Mouse (Mus musculus) retina, adult 2 months (tissue): Measurements from ENCODE around the gene Taok1.

ENCODE experiments used
- DNase-seq: peaks from one replicate; pipeline ENCODE4 v3.0.0-alpha.2; 2012; ENCODE audit warnings: low read depth, low spot score

The Taok1 gene

DNA sequence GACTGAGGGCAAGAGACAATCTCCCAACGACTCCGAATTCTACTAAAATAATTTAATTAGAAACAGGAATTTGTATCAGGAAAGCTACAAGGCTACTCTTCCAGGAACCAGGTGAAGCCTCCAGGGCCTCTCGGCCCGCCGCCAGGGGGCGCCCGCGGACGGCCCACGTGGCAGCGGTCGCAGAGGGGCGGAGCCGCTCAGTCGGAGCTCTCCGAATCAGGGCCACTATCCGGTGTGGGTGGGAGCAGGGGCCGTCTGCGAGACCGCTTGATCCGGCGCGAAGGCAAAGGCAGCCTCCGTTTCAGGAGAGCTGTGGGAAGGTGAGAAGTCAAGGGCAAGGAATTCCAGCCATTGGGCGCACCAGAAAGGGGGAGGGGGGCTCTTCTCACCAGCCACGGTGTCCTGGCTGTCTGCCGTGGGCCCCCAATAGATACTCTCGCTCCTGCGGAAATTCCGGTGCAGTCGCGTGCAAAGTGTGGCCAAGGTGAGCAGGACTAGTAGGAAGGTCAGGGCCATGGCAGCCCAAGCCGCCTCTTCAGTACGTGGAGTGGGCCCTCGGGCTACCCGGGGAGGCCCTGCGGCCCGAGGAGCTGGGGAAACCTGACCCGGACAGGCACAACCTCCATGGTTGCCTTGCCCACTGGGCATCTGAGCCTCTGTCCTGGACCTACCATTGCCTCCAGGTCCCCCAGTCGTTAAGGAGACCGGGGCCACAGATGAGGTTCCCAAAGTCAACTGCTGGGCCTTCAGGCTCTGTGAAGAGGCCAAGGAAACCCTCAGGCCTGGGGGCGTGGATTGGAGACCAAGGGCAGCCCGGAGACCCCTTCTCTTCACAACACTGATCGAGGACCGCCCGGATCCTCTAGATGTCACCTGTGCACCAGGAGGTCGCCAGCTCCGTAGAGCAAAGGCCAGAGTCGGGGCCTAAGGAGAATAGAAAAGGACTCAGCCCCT lies 99.3 kb downstream of the Taok1 start:
- DNase-seq: peak; percentile 57

DNA sequence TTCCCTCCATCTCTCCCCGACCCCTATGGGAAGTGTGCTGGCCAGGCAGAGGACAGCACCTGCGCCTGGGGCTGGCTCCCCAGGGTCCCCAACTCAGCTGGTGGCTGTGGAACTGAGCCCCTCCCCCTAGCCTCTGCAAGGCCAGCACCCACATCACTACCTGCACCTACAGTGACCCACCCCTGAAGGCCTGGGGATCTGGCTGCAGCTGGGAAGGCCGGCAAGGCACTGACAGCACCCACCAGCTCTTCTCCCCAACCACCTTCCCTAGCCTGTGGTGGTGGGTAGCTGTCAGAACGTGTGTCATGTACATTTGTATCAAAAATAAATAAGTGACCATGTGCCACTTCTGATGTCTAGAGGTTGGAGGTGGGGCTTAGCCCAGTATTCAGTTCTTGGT lies 100.2 kb downstream of the Taok1 start:
- DNase-seq: no peak

DNA sequence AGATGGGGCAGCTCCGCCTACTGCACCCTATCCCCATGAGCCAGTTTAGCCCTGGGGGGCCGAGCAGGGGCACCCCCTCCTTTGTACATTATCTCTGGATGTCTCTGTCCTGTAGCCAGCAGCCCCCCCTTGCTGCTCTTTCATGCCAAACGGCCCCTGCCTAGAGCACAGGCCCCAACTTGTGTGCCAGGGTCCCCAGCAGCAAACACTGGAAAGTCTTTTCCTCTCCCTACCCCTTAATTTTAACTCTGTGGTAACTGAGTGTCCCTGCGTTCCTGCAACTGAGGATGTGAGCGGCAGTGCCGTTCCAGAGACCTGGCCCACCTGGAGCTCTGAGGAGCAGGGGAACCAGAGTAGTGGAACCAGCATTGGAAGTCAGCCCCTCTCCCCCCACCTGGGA lies 100.7 kb downstream of the Taok1 start:
- DNase-seq: no peak

DNA sequence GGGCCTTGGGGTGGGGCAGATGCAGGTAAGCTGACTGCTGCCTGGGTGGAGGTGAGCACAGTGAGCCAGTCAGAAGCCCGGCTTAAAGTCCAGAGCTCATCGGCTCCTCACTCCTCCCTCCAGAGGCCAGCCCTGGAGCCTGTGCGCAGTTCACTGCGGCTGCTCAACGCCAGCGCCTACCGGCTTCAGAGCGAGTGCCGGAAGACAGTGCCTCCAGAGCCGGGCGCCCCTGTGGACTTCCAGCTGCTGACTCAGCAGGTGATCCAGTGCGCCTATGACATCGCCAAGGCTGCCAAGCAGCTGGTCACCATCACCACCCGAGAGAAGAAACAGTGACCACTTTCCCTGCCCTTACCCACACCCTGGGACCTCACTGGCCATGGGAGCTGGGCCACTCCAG lies 101.3 kb downstream of the Taok1 start:
- no peak for DNase-seq

DNA sequence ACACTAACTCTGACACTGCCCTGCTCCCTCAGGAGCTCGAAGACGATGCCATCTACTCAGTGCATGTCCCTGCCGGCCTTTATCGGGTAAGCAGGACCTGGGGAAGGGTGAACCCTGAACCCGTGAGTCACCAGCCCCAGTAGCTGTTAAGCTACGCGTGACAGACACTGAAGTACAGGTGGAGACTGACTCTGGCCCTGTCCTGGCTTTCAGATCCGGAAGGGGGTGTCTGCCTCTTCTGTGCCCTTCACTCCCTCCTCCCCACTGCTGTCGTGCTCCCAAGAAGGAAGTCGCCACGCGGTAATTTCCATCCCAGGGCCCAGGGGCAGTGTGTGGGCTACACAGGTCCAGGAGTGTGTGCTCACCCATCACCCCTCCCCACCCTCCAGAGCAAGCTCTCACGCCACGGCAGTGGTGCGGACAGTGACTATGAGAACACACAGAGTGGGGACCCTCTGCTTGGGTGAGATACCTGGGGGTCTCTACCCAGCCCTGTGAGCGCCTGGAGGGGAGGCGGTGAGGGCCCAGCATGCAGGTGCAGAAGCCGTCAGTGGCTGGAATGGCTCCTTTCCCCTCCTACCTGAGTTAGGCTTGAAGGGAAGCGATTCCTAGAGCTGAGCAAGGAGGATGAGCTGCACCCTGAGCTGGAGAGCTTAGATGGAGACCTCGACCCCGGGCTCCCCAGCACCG lies 102.2 kb downstream of the Taok1 start:
- no peak for DNase-seq

DNA sequence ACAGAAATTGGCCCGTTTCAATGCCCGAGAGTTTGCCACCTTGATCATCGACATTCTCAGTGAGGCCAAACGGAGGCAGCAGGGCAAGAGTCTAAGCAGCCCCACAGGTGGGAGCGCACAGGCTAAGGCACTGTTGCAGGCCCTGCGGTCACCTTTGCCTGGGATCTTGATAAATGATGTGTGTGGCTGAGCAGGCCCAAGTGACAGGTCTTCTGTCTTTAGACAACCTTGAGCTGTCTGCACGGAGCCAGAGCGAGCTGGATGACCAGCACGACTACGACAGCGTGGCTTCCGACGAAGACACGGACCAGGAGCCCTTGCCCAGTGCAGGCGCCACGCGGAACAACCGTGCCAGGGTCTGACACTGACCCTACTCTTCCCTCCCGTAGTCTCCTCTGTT lies 103.2 kb downstream of the Taok1 start:
- no peak for DNase-seq

DNA sequence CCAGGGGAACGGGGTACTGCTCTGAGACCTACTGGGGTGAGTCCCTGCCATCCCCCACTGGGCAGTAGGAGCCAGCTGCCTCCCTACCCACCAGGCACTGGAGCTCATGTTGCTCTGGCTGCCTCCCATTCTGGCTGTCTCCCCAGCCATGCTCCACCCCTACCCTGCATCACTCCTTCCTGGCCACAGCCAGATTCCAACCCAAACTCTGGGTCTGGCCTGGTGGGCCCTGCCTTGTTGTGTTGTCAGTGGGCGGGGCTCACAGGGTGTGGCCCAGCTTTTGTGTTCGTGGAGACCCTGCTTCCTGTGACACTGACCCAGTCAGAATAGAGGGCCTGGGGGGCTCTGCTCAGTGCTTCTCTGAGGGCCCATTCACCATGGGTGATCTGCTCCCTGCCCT lies 104.1 kb downstream of the Taok1 start:
- no peak for DNase-seq

DNA sequence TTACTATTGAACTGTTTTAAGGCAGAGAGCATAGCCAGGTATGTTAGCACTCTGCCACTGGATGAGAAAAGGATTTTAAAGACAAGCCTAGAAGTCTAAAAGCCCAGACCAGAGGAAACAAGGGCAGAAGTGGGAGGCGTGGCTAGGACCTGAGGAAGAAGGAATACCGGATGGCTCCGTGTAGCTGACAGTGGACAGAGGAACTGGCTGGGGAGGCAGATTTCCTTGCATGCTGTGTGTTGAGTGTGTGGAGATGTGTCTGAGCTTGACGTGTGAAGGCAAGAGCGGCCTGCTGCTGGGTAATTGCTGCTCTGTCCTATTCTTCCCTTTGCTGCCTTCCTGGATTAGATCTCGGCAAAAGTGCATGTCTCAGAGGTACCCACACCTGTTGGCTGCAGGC lies 105.1 kb downstream of the Taok1 start:
- no peak for DNase-seq

DNA sequence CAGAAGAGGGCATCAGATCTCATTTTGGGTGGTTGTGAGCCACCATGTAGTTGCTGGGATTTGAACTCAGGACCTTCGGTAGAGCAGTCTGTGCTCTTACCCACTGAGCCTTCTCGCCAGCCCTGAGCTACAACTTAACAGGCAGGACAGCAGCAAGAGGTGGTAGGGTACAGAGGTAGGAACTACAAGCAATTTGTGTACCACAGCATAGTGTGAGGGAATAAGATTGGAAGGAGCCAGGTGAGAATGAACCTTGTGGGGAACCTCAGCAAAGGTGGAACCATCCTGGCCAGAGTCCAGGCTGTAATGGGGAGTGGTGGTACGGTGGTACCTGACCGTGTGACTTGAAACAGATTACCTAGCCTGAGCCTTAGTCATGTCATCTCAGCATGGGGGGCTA lies 105.6 kb downstream of the Taok1 start:
- no peak for DNase-seq

DNA sequence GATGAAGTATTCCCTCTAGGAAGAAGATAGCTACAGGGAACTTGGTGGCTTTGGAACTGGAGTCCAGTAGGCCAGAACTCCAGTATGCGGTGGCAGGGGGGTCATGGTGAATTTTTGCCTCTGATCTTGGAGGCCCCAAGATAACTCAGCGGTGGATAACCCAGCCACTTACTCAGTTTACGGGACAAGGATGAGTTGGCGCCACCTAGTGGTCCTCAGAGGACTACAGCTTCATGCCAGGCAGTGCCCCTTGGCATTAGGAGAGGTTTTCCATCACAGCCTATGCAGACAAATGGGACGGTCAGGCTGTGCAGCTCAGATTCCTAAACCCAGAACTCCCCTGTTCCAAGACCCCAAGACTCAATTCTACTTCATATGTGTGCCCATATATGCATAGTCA lies 106.2 kb downstream of the Taok1 start:
- peak; percentile 61 for DNase-seq

DNA sequence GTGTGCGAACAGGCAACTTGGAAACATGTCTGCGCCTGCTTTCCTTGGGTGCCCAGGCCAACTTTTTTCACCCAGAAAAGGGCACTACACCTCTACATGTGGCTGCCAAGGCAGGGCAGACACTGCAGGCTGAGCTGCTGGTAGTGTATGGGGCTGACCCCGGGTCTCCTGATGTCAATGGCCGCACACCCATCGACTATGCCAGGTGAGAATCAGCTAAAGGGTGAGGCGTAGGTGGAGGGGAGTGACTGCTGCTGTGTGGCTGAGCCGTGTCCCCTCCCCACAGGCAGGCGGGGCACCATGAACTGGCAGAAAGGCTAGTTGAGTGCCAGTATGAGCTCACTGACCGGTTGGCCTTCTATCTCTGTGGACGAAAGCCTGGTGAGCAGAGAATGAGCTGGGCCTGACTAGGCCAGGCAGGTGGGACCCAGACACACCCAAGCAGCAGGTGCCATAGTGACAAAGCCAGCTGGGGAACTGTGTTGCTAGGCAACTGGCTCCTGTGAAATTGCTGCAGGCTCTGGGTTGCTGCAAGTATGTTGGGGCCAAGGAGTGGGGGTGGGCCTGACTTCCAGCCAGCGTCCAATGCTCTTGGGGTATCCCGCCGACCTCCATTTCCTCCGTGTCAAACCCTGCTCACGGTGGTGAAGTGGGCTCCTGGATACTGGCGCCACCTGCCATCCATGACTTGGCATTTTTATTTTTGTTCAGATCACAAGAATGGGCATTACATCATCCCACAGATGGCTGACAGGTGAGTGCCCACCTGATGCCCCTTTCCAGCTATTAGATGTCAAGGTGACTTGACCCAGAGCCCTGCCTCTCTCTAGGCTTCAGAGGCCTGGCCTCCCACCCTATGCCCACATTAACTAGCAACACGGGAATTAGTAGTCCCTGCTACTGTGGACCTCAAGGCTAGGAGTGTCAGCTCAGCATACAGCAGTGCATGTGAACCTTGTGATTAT lies 107.0 kb downstream of the Taok1 start:
- no peak for DNase-seq

DNA sequence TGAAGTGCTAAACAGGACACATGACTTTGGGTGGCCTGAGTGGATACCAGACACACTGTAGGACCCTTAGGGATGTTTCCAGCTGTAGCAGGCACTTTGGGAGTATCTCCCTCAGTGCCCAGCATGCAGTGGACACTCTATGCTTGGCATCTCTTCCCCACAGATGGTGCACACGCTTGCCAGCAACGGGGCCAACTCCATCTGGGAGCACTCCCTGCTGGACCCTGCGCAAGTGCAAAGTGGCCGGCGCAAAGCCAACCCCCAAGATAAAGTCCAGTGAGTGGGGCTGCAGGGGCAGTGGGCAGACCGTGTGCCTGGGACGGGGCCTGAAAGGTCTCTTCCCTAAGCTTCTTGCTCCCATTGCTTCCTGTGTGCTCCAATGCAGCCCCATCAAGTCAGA lies 108.3 kb downstream of the Taok1 start:
- no peak for DNase-seq

DNA sequence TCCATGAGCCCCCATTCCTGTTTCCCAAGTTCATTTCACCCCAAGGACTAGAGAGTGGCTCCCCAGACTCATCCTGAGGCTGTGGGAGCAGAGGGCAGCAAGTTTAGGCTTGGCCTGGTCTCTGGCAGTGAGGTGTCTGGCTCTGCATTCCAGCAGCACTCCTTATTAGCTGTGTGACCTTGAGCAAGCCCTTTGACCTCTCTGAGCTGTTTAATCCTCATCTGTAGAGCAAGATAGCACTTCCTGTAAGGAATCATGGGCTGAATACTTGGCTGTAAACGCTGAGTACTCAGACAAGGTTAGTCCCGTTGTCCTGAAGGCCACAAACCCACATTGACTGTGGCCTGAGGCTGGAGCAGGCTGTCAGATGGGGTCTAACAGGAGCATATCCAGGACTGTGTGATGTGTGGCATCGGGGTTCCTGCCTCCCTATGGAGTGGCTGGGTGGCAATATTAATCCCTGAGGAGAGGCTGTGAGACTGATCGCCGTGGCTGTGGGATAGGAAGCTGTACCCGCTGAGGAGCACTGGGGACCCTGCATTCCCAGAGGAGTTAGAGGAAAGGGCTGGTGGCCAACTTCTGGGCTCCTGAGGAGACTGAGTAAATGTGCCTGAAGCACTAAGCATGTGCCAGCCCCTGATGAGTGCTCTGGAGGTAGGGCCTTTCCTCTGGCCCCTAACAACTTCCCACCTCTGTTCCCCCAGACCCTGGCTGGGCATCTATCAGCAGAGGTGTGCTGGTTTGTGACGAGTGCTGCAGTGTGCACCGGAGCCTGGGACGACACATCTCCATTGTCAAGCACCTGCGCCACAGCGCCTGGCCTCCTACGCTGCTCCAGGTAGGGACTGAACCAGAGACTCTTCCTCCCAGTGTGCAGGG lies 109.1 kb downstream of the Taok1 start:
- no peak for DNase-seq

DNA sequence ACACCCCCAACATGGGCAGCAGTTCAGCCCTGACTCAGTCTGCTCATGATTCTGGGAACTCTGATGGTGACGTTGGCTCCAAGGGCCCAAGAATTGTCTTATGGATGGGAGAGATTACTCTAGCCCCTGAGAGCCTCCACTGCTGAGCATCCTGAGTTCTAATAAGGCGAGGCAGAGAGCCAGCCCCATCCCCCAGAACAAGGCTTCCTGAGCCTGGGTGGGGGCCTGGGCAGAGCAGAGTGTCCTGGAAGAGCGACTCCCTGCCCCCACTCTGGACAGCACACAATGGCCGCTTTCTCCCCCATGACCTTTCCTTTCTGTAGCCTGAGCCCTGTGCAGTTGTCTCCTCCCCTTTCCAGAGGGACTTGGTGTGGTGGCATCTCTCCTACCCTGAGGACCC lies 109.8 kb downstream of the Taok1 start:
- DNase-seq: no peak

DNA sequence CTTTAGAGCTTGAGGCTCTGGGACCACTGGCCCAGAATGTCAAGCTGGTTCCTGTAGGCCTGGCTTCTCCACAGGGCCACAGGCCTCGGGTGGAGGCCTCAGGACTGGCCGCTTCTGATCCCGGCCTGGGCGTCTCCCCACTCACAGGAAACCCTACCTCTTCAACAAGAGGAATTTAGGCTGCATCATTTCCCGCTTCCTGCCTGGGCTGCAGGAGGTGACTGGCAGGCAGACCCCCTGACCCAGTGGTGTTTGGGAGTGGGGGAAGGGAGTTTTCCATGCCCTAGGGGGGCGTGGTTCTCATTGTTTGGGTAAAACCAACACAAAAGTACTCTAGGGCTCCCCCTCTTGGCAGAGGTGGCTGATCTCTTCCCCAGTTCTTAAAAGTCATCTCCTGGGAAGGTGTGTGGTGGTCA lies 110.3 kb downstream of the Taok1 start:
- no peak for DNase-seq

DNA sequence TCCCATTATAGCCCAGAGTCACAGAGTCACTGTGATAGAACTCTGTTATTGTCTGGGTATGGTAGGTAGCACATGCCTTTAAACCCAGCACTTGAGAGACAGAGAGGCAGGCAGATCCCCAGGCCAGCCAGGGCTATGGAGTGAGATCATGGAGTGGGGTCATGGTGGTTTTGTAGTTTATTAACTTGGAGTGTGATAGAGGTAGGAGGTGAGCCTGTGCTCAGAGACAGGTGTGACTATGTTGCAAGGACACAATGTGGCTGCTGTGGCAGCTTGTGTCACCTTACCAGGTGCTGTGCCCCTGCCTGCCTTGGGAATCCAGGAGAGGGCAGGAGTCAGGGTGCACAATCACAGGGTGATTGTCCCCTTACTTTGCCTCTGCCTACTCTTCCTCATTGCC lies 112.1 kb downstream of the Taok1 start:
- DNase-seq: no peak

DNA sequence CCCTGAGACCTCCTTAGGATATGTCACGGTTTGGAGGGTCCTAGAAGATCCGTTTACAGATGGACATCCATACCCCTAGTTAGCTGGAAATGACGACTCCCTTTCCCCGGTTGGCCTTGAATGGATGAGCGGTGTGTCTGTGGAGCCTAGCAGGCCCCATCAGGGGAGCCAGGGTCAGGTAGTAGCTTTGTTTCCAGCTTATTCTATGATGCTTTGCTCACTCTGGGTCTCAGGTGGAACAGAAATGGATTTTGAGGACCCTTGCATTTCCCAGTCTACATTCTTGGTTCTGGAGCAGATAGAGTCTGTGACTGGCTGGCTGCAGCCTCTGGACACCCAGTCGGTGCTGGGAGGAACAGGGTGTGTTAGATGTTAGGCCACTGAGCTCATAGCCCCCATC lies 112.8 kb downstream of the Taok1 start:
- no peak for DNase-seq

DNA sequence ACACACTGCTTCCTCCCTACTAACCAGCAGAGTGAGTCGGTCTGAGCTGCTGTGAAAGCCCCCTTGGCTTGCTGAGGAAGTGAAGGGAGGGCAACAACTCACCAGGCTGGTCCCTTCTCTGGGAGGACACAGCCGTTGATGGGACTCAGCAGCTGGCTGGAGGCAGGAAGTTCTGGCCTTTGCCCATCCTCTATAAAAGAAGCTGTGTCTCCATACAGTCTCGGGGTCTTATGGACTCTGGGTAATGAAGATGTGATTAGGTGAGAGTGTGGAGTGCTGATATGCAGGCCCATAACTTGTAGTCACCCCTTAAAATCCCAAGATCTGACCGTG lies 113.3 kb downstream of the Taok1 start:
- DNase-seq: no peak

DNA sequence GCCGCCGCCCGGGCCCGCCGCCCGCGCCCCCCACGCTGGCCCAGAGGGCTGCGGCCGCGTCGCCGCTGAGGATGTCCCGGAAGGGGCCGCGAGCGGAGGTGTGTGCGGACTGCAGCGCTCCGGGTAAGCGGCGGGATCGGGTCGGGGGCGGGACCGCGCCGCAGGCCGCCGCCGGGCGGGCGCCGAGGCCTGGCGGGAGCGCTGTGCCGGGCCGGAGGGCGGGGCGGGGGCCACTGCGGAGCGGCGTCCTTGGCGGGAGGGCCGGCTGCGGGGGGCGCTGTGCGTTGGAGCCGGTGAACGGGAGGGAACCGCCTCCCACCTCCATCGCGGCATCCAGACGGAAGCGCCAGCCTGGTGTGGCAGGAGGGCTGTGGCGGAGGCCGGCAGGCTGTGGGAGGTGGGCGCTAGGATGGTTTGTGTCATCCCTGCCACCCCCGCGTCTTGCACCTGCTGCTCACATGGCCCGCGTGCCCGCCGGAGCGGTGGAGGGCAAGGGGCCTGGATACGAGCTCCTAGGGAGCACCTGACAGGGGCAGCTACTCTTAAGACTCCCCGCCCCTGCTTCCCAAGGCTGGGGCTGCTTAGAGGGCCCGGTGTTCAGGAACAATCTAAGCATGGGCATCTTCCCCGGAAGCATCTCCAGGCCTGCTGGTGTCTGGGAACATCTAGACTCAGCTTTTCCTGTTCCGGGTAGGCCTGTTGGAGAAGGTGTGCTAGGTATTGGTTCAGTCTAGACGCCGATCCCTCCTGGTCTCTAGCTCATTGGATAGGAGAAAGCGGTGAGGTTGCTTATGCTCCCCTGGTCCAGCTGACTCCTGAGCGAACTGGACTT lies 113.9 kb downstream of the Taok1 start, which contains the start of gene Git1:
TSS of gene Git1 (plus strand) at position 51 of the 832 bp plus-strand sequence.
- no peak for DNase-seq

DNA sequence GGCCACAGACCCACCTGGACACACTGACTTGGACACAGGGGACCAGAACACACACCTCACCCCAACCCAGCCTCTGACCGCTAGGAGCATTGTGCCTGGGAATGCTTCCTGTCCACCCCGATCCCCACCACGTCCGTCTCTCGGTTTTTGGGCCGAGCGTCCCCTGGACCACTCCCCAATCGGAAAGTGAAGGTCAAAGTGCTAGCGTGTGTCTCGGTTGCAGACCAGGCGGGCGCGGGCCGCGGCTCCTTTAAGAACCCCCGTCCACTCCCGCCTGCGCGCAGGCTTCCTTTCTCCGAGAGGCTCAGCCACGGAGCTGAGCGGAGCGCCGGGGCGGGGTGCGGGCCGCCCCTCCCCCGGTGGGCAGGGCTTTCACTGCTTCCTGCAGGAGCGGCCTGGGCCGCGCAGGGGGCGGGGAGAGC lies 114.7 kb downstream of the Taok1 start:
- peak; percentile 73 for DNase-seq
